ENCODE assay signal across 9 mouse cellular contexts in the genomic region with DNA sequence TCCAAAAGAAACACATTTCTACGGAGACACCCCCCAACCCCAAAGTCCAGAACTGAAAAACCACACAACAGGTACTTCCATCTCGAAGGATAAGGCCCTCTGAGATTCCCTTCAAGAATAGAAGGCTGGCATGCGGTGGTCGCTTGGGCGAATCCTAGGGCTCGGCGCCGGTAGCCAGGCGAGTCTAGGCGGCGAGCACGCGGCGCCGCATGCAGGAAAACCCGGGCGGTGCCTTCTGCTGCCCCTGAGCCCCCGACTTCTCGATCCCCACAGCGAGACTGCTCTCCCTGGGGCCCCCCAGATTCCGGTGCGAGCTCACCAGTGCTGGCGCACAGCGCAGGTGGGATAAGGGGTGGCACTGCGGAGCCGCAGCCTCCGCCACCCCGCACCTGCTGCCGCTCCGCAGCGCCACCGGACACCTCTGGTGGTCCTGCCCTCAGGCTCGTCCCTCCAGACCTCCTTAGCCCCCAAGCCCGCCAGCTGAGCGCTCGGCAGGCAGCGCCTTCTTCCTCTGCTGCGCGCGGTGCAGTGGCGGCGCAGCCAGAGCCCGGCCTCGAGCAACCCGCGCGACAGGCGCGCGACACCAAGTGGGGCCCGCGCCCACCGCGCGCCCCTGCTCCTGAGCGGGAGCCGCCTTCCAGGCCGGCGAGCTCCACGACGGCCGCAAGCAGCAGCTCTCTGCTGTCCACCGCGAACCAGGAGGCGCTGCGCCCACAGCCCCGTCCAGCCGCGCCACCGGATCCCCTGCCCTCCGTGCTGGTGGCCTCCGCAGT. TPM values are rescaled to one million over a fixed set of nuclear protein-coding genes. Genes with fewer than 3 reads are reported as not detected.
DNase-seq lines count a peak whose midpoint lies in the region; ATAC-seq and TF ChIP-seq lines count a peak whose summit lies in the region.
"Had no signal": no experiment of that assay in that cellular context is flagged by ENCODE, and none has a peak within 500 bp of the region (broad histone marks: within the 10 kb centered on the region; RNA-seq: fewer than 3 reads in every experiment).

No protein-coding gene starts in this region.

- peak overlapping the region; percentile 74 for H3K4me3 ChIP-seq in layer of hippocampus, adult 2 months
- H3K4me3 ChIP-seq in hindbrain, embryonic 13.5 days: peak overlapping the region; percentile 63
- peak overlapping the region; percentile 50 for H3K4me3 ChIP-seq in neural tube, embryonic 12.5 days

- peak overlapping the region; percentile 79 for H3K9ac ChIP-seq in hindbrain, embryonic 13.5 days
- peak overlapping the region; percentile 45; the same call in 1 of the 2 replicates for H3K9ac ChIP-seq in neural tube, embryonic 12.5 days
- H3K9ac ChIP-seq: liver, embryonic 14.5 days had no signal

- peaks cover 15% of the 10 kb centered on the region; the same call in 1 of the 2 replicates for H3K4me1 ChIP-seq in hindbrain, embryonic 13.5 days (replicated peaks)
- H3K4me1 ChIP-seq in neural tube, embryonic 12.5 days: peaks cover 15% of the 10 kb centered on the region

- H3K9me3 ChIP-seq in hindbrain, embryonic 13.5 days: no peaks in the 10 kb centered on the region
- no peaks in the 10 kb centered on the region for H3K9me3 ChIP-seq in neural tube, embryonic 12.5 days

- TF ChIP-seq CTCF in layer of hippocampus, adult 2 months (conservative IDR thresholded peaks at IDR 0.05): no peak

- peak overlapping the region; percentile 87 for H3K4me2 ChIP-seq in hindbrain, embryonic 13.5 days
- H3K4me2 ChIP-seq in neural tube, embryonic 12.5 days (replicated peaks): peak overlapping the region; percentile 69

- H3K36me3 ChIP-seq in hindbrain, embryonic 13.5 days: no peaks in the 10 kb centered on the region
- H3K36me3 ChIP-seq in neural tube, embryonic 12.5 days: no peaks in the 10 kb centered on the region

- WGBS in hindbrain, embryonic 13.5 days: under 1% methylated on average over 64 of the region's 72 CpGs
- WGBS in neural tube, embryonic 12.5 days: 1% methylated on average over 70 of the region's 72 CpGs

- peak in 1 of 2 experiments; percentile 30 for DNase-seq in layer of hippocampus, adult 2 months (ENCODE audit: low spot score in 2 of 2)
- DNase-seq in layer of hippocampus, adult 8-10 months (ENCODE audit: low spot score in 2 of 2): no peak
- DNase-seq in embryo, embryonic 9.5 days (ENCODE audit: extremely low spot score): peak; percentile 34
- no peak for DNase-seq in thymus, postnatal 10 days (ENCODE audit: low spot score in 2 of 2)
- DNase-seq in T-cell, adult 2 months (ENCODE audit: low spot score): no peak
- no peak for DNase-seq in lung, adult 18-20 months

- peak; percentile 79 for ATAC-seq in hindbrain, embryonic 13.5 days (ENCODE audit: low FRiP score)
- peak; percentile 78 for ATAC-seq in neural tube, embryonic 12.5 days (ENCODE audit: low FRiP score, low read depth)

- H3K27ac ChIP-seq in layer of hippocampus, adult 2 months: peak overlapping the region; percentile 97
- peak overlapping the region; percentile 55 for H3K27ac ChIP-seq in hindbrain, embryonic 13.5 days
- H3K27ac ChIP-seq in neural tube, embryonic 12.5 days: no peak overlapping the region
- H3K27ac ChIP-seq: liver, embryonic 14.5 days had no signal

- peaks cover 59% of the 10 kb centered on the region for H3K27me3 ChIP-seq in hindbrain, embryonic 13.5 days
- H3K27me3 ChIP-seq in neural tube, embryonic 12.5 days (replicated peaks): peaks cover 52% of the 10 kb centered on the region

RNA-seq across cellular contexts. Expression of gene Gabra5, which starts 0.8 kb away (rescaled TPM):
- 100 to 1,000 TPM; 172 to 194 TPM for total RNA-seq in layer of hippocampus, adult 2 months (2021)
- 100 to 1,000 TPM; 136 to 169 (median 157) TPM for total RNA-seq in layer of hippocampus, adult 8-10 months (2022)
- 13.6 and 13.8 TPM in 2 replicates for polyA plus RNA-seq in hindbrain, embryonic 13.5 days (2015; fragmentation: Nextera tagmentation; extraction: Ambion mirVana)
- 2.1 and 3.3 TPM in 2 replicates for polyA plus RNA-seq in neural tube, embryonic 12.5 days (2016; fragmentation: Nextera tagmentation; extraction: Ambion mirVana)
